Mouse (Mus musculus) kidney, embryonic 16.5 days (tissue): Measurements from ENCODE around the gene Dll1. TPM values are rescaled to one million over a fixed set of nuclear protein-coding genes. Genes with fewer than 3 reads are reported as not detected.
A peak's percentile ranks its signal among the peaks of the same experiment; 100 is the strongest.

Source experiments
- ATAC-seq: fragments of 200-750 bp; cut with Nextera tagmentation; 2 replicates; pipeline ENCODE4 v1.8.0; 2017; ENCODE audit warnings: moderate TSS enrichment; ENCODE audit not compliant: low FRiP score, low TSS enrichment
- H3K27ac ChIP-seq: fragments of 300-500 bp; sonication (generic); 2 replicates; pipeline ENCODE4 v1.5.1; 2014; ENCODE audit warnings: low read length
- H3K27me3 ChIP-seq: fragments of 300-500 bp; sonication (generic); 2 replicates; pipeline ENCODE4 v1.6.1; 2014; ENCODE audit warnings: low read length, control low read depth, mixed read lengths; ENCODE audit not compliant: insufficient read depth
- H3K36me3 ChIP-seq: fragments of 300-500 bp; sonication (generic); 2 replicates; pipeline ENCODE4 v1.6.1; 2014; ENCODE audit warnings: low read length, control low read depth, mixed read lengths; ENCODE audit not compliant: insufficient read depth
- H3K4me1 ChIP-seq: fragments of 300-500 bp; sonication (generic); 2 replicates; pipeline ENCODE4 v1.6.1; 2014; ENCODE audit warnings: low read length, control low read depth, mixed read lengths; ENCODE audit not compliant: insufficient read depth
- H3K4me2 ChIP-seq: fragments of 300-500 bp; sonication (generic); replicated peaks from 2 replicates; pipeline ENCODE4 v1.6.1; 2014; ENCODE audit warnings: low read depth, low read length
- H3K4me3 ChIP-seq: fragments of 300-500 bp; sonication (generic); 2 replicates; pipeline ENCODE4 v1.5.1; 2014; ENCODE audit warnings: mild to moderate bottlenecking, low read length
- H3K9ac ChIP-seq: fragments of 300-500 bp; sonication (generic); replicated peaks from 2 replicates; pipeline ENCODE4 v1.6.1; 2014; ENCODE audit warnings: low read length
- H3K9me3 ChIP-seq: fragments of 300-500 bp; sonication (generic); 2 replicates; pipeline ENCODE4 v1.6.1; 2016; ENCODE audit warnings: low read length, control low read depth
- WGBS: fragments of 180-500 bp; shearing (Covaris S2); extraction: QIAGEN DNeasy Blood & Tissue Kit; methylation state at CpG from one replicate; pipeline ENCODE4 v1.1.7; 2014; 5-methylcytosine and 5-hydroxymethylcytosine counted together
- polyA plus RNA-seq: library from polyadenylated mRNA; unstranded; fragments of >200 nt; fragmentation: Nextera tagmentation; extraction: Ambion mirVana; gene quantifications from 2 replicates; pipeline ENCODE4 v1.2.1, GENCODE M21; 2015

Dll1 gene
- polyA plus RNA-seq, 1 experiment from 2014 or later = 36.9 TPM

- no peak overlapping the region for H3K4me2 ChIP-seq
- H3K4me1 ChIP-seq = no peaks in the 10 kb centered on the region
- H3K27me3 ChIP-seq = no peaks in the 10 kb centered on the region
- no peak overlapping the region for H3K9ac ChIP-seq
- H3K9me3 ChIP-seq = no peaks in the 10 kb centered on the region
- no peak overlapping the region for H3K4me3 ChIP-seq
- no peak for ATAC-seq
- WGBS = 88% methylated on average over 10 of the region's 10 CpGs
- H3K27ac ChIP-seq = no peak overlapping the region
- peaks cover 56% of the 10 kb centered on the region for H3K36me3 ChIP-seq
Measured at GRCm38 (mm10) chr17:15409261-15409660, 32.6 kb upstream of the Dll1 start.

GRCm38 (mm10) chr17:15406576-15406975 lies 29.9 kb upstream of the Dll1 start:
- Histone ChIP-seq H3K4me1 (no peaks in the 10 kb centered on the region), H3K9ac (no peak overlapping the region), H3K27me3 (no peaks in the 10 kb centered on the region), H3K36me3 (peaks cover 70% of the 10 kb centered on the region), H3K4me2 (no peak overlapping the region), H3K27ac (no peak overlapping the region), H3K9me3 (no peaks in the 10 kb centered on the region), H3K4me3 (no peak overlapping the region)
- ATAC-seq = no peak
- WGBS = 95% methylated on average over 2 of the region's 2 CpGs

GRCm38 (mm10) chr17:15401716-15402115 lies 25.0 kb upstream of the Dll1 start:
- ATAC-seq = no peak
- H3K27me3 ChIP-seq = no peaks in the 10 kb centered on the region
- peaks cover 9% of the 10 kb centered on the region for H3K4me1 ChIP-seq
- 95% methylated on average over 17 of the region's 17 CpGs for WGBS
- H3K27ac ChIP-seq = no peak overlapping the region
- no peak overlapping the region for H3K9ac ChIP-seq
- no peak overlapping the region for H3K4me2 ChIP-seq
- H3K4me3 ChIP-seq = no peak overlapping the region
- H3K9me3 ChIP-seq = no peaks in the 10 kb centered on the region
- peaks cover 37% of the 10 kb centered on the region for H3K36me3 ChIP-seq

- Histone ChIP-seq H3K4me1 (peaks cover 19% of the 10 kb centered on the region), H3K36me3 (no peaks in the 10 kb centered on the region), H3K27ac (peak within 1 kb of the TSS; percentile 89), H3K27me3 (no peaks in the 10 kb centered on the region), H3K9ac (peak within 1 kb of the TSS; percentile 93), H3K4me2 (peak within 1 kb of the TSS; percentile 91), H3K4me3 (peak within 1 kb of the TSS; percentile 96), H3K9me3 (no peaks in the 10 kb centered on the region)
- peak; percentile 98 for ATAC-seq
- under 1% methylated on average over 31 of the region's 31 CpGs for WGBS
Measured at GRCm38 (mm10) chr17:15395997-15396675, 19.5 kb upstream of the Dll1 start, which contains the start of gene Fam120b. TSS of gene Fam120b (plus strand) at chr17:15396202.

GRCm38 (mm10) chr17:15389356-15389755 lies 12.7 kb upstream of the Dll1 start:
- H3K4me1 ChIP-seq = no peaks in the 10 kb centered on the region
- no peak overlapping the region for H3K4me3 ChIP-seq
- H3K9me3 ChIP-seq = no peaks in the 10 kb centered on the region
- H3K27ac ChIP-seq = no peak overlapping the region
- H3K27me3 ChIP-seq = no peaks in the 10 kb centered on the region
- ATAC-seq = 0 out of 2 replicates have a peak, but pooled peaks have one; percentile 49
- H3K36me3 ChIP-seq = no peaks in the 10 kb centered on the region
- no peak overlapping the region for H3K4me2 ChIP-seq
- H3K9ac ChIP-seq = no peak overlapping the region
- WGBS = 65% methylated on average over 8 of the region's 8 CpGs

- H3K4me2 ChIP-seq = no peak overlapping the region
- H3K4me3 ChIP-seq = no peak overlapping the region
- H3K36me3 ChIP-seq = no peaks in the 10 kb centered on the region
- no peaks in the 10 kb centered on the region for H3K4me1 ChIP-seq
- ATAC-seq = no peak
- H3K9ac ChIP-seq = no peak overlapping the region
- H3K9me3 ChIP-seq = no peaks in the 10 kb centered on the region
- no peaks in the 10 kb centered on the region for H3K27me3 ChIP-seq
- WGBS = 53% methylated on average over 4 of the region's 4 CpGs
- H3K27ac ChIP-seq = no peak overlapping the region
Measured at GRCm38 (mm10) chr17:15388892-15389291, 12.2 kb upstream of the Dll1 start.

- Histone ChIP-seq H3K36me3 (no peaks in the 10 kb centered on the region), H3K27ac (no peak overlapping the region), H3K9me3 (0 out of 2 replicates have a peak, but pooled peaks cover 3% of the 10 kb centered on the region), H3K4me1 (peaks cover 32% of the 10 kb centered on the region), H3K4me2 (no peak overlapping the region), H3K27me3 (peaks cover 33% of the 10 kb centered on the region), H3K9ac (no peak overlapping the region), H3K4me3 (no peak overlapping the region)
- no peak for ATAC-seq
- 93% methylated on average over 5 of the region's 5 CpGs for WGBS
Measured at GRCm38 (mm10) chr17:15383360-15383759, 6.7 kb upstream of the Dll1 start.

GRCm38 (mm10) chr17:15381869-15382660 lies 5.4 kb upstream of the Dll1 start:
- ATAC-seq = no peak; the same call in 1 of the 2 replicates
- peaks cover 39% of the 10 kb centered on the region for H3K27me3 ChIP-seq
- no peak overlapping the region for H3K4me2 ChIP-seq
- H3K9ac ChIP-seq = no peak overlapping the region
- 51% methylated on average over 7 of the region's 7 CpGs for WGBS
- 0 out of 2 replicates have a peak, but pooled peaks cover 3% of the 10 kb centered on the region for H3K9me3 ChIP-seq
- H3K4me1 ChIP-seq = peaks cover 41% of the 10 kb centered on the region
- H3K36me3 ChIP-seq = no peaks in the 10 kb centered on the region
- peak overlapping the region; percentile 54; the same call in 1 of the 2 replicates for H3K27ac ChIP-seq
- H3K4me3 ChIP-seq = no peak overlapping the region

GRCm38 (mm10) chr17:15381092-15381860 lies 4.6 kb upstream of the Dll1 start:
- 0 out of 2 replicates have a peak, but pooled peaks cover 3% of the 10 kb centered on the region for H3K9me3 ChIP-seq
- peak overlapping the region; percentile 57 for H3K9ac ChIP-seq
- H3K4me2 ChIP-seq = peak overlapping the region; percentile 85
- no peaks in the 10 kb centered on the region for H3K36me3 ChIP-seq
- H3K27me3 ChIP-seq = peaks cover 47% of the 10 kb centered on the region
- peak; percentile 52 for ATAC-seq
- H3K4me3 ChIP-seq = peak overlapping the region; percentile 51
- peak overlapping the region; percentile 54 for H3K27ac ChIP-seq
- WGBS = 14% methylated on average over 22 of the region's 22 CpGs
- H3K4me1 ChIP-seq = peaks cover 43% of the 10 kb centered on the region
